9 mouse cellular contexts compared by ENCODE assay signal in genomic region chr11:50269163-50269562, GRCm38 (mm10). TPM values are rescaled to one million over a fixed set of nuclear protein-coding genes. Genes with fewer than 3 reads are reported as not detected.
DNase-seq lines count a peak whose midpoint lies in the region; ATAC-seq and TF ChIP-seq lines count a peak whose summit lies in the region.
"Had no signal": no experiment of that assay in that cellular context is flagged by ENCODE, and none has a peak within 500 bp of the region (broad histone marks: within the 10 kb centered on the region; RNA-seq: fewer than 3 reads in every experiment).

No protein-coding gene starts in this region.

- dilution Hi-C loops in CH12.LX (cut with MboI; ENCODE audit: extremely low pct_ligation_motif_present, extremely low pct_unique_long_range_greater_than_20kb, low sequenced_read_pairs), result no loop called here

- WGBS in hindbrain, embryonic 11.5 days, result 89% methylated on average over 2 of the region's 2 CpGs
- WGBS in hindbrain, embryonic 10.5 days, result 86% methylated on average over 2 of the region's 2 CpGs
- 81% methylated on average over 2 of the region's 2 CpGs for WGBS in lung, postnatal 0 days

- TF ChIP-seq CTCF in CH12.LX (conservative IDR thresholded peaks at IDR 0.05 in 1 of 2, IDR thresholded peaks at IDR 0.05 in 1 of 2; ENCODE audit: low read depth in 2 of 2, low read length in 2 of 2), result peak; percentile 54 to 78
- peak; percentile 71 for TF ChIP-seq CTCF in lung, postnatal 0 days (IDR thresholded peaks at IDR 0.05)

- 0 out of 2 replicates have a peak, but pooled peaks cover 2% of the 10 kb centered on the region for H3K79me2 ChIP-seq in CH12.LX (replicated peaks; ENCODE audit: control insufficient read depth, extremely low read depth, insufficient read depth, poor library complexity, severe bottlenecking)

- DNase-seq in hindbrain, embryonic 11.5 days (ENCODE audit: low spot score), result peak; percentile 35
- DNase-seq in hindbrain, embryonic 10.5 days (ENCODE audit: low spot score), result no peak
- peak; percentile 68 for DNase-seq in 3T3-L1 (ENCODE audit: low read depth, low spot score)
- DNase-seq in CH12.LX (ENCODE audit: extremely low read depth), result peak; percentile 54
- peak; percentile 62 for DNase-seq in lung, postnatal 0 days (ENCODE audit: low spot score)
- no peak for DNase-seq in ovary, postnatal 10 days (ENCODE audit: low spot score)
- DNase-seq in right cerebral cortex, postnatal 36 days (ENCODE audit: low spot score in 2 of 2), result no peak
- DNase-seq: adrenal gland, postnatal 25 days had no signal

- no peaks in the 10 kb centered on the region for H3K9me3 ChIP-seq in hindbrain, embryonic 11.5 days (ENCODE audit: control insufficient read depth, low read length)
- H3K9me3 ChIP-seq in hindbrain, embryonic 10.5 days, result no peaks in the 10 kb centered on the region
- H3K9me3 ChIP-seq in CH12.LX (replicated peaks; ENCODE audit: low read length), result no peaks in the 10 kb centered on the region
- H3K9me3 ChIP-seq in lung, postnatal 0 days (ENCODE audit: low read length), result no peaks in the 10 kb centered on the region

- no peak overlapping the region for H3K27ac ChIP-seq in hindbrain, embryonic 11.5 days (ENCODE audit: low read depth, low read length)
- H3K27ac ChIP-seq in hindbrain, embryonic 10.5 days, result no peak overlapping the region
- no peak overlapping the region for H3K27ac ChIP-seq in CH12.LX (ENCODE audit: insufficient read depth, low read depth)
- no peak overlapping the region for H3K27ac ChIP-seq in lung, postnatal 0 days (ENCODE audit: low read length)

- TF ChIP-seq EP300 in CH12.LX (IDR thresholded peaks at IDR 0.05; ENCODE audit: low read length), result no peak
- TF ChIP-seq EP300 in lung, postnatal 0 days (IDR thresholded peaks at IDR 0.05), result no peak

- no peak overlapping the region for H3K9ac ChIP-seq in hindbrain, embryonic 11.5 days (ENCODE audit: low read depth, low read length)
- H3K9ac ChIP-seq in CH12.LX (ENCODE audit: insufficient read depth, low read depth), result no peak overlapping the region
- H3K9ac ChIP-seq in lung, postnatal 0 days (replicated peaks; ENCODE audit: low read depth), result no peak overlapping the region

- no peak overlapping the region for H3K4me3 ChIP-seq in hindbrain, embryonic 11.5 days (ENCODE audit: low read depth, low read length)
- H3K4me3 ChIP-seq in hindbrain, embryonic 10.5 days, result no peak overlapping the region
- H3K4me3 ChIP-seq in CH12.LX (replicated peaks in 1 of 3; ENCODE audit: low read depth in 2 of 3, low read length in 2 of 3, poor library complexity in 1 of 3), result no peak overlapping the region
- H3K4me3 ChIP-seq in lung, postnatal 0 days (ENCODE audit: low read depth, low read length), result no peak overlapping the region

- no peak for TF ChIP-seq POLR2A in CH12.LX (IDR thresholded peaks at IDR 0.05; ENCODE audit: low read depth, low read length)

- H3K4me2 ChIP-seq in hindbrain, embryonic 11.5 days (replicated peaks; ENCODE audit: low read depth, low read length), result no peak overlapping the region
- no peak overlapping the region for H3K4me2 ChIP-seq in CH12.LX (ENCODE audit: insufficient read depth, low read depth, poor library complexity, severe bottlenecking)
- H3K4me2 ChIP-seq in lung, postnatal 0 days (replicated peaks; ENCODE audit: low read depth, low read length), result no peak overlapping the region

- peaks cover 17% of the 10 kb centered on the region; the same call in 1 of the 2 replicates for H3K36me3 ChIP-seq in hindbrain, embryonic 11.5 days (ENCODE audit: control insufficient read depth, insufficient read depth, low read length)
- peaks cover 56% of the 10 kb centered on the region for H3K36me3 ChIP-seq in hindbrain, embryonic 10.5 days
- H3K36me3 ChIP-seq in CH12.LX (replicated peaks in 1 of 2; ENCODE audit: control insufficient read depth in 1 of 2, insufficient read depth in 1 of 2, low read length in 1 of 2), result peaks cover 29 to 75% of the 10 kb centered on the region in 2 experiments
- H3K36me3 ChIP-seq in lung, postnatal 0 days (ENCODE audit: insufficient read depth, low read length), result peaks cover 18% of the 10 kb centered on the region

- H3K4me1 ChIP-seq in hindbrain, embryonic 11.5 days (replicated peaks; ENCODE audit: control insufficient read depth, insufficient read depth, low read length), result no peaks in the 10 kb centered on the region
- H3K4me1 ChIP-seq in hindbrain, embryonic 10.5 days (replicated peaks), result no peaks in the 10 kb centered on the region
- H3K4me1 ChIP-seq in CH12.LX (ENCODE audit: control insufficient read depth in 1 of 2, insufficient read depth in 2 of 2), result peaks cover 0 to 10% of the 10 kb centered on the region in 2 experiments; a peak in 2 of 4 replicates
- no peaks in the 10 kb centered on the region for H3K4me1 ChIP-seq in lung, postnatal 0 days (ENCODE audit: insufficient read depth, low read depth, low read length)

- no peak for ATAC-seq in hindbrain, embryonic 11.5 days (ENCODE audit: low FRiP score)
- ATAC-seq in lung, postnatal 0 days, result no peak; the same call in 1 of the 2 replicates
- ATAC-seq in frontal cortex, adult (ENCODE audit: low TSS enrichment), result no peak

- no peaks in the 10 kb centered on the region for H3K27me3 ChIP-seq in hindbrain, embryonic 11.5 days (ENCODE audit: control insufficient read depth, insufficient read depth, low read length)
- no peaks in the 10 kb centered on the region for H3K27me3 ChIP-seq in hindbrain, embryonic 10.5 days (ENCODE audit: insufficient read depth, poor library complexity, severe bottlenecking)
- no peaks in the 10 kb centered on the region for H3K27me3 ChIP-seq in CH12.LX (replicated peaks)
- H3K27me3 ChIP-seq in lung, postnatal 0 days (replicated peaks; ENCODE audit: insufficient read depth, low read length), result no peaks in the 10 kb centered on the region

- in situ Hi-C loops in CH12.LX (cut with MboI; ENCODE audit: low pct_ligation_motif_present, low pct_unique_long_range_greater_than_20kb, low sequenced_read_pairs), result no loop called here

- peak; percentile 32 for TF ChIP-seq RAD21 in CH12.LX (IDR thresholded peaks at IDR 0.05; ENCODE audit: low read depth, low read length)

TF ChIP-seq in CH12.LX, 34 proteins besides CTCF, POLR2A, EP300 and RAD21:
- TF ChIP-seq KAT2A (IDR thresholded peaks at IDR 0.05; ENCODE audit: insufficient replicate concordance, low read length), result peak; percentile 76; the same call in 1 of the 2 replicates
- TF ChIP-seq CHD1 (IDR thresholded peaks at IDR 0.05; ENCODE audit: low read depth, low read length), result no peak
- TF ChIP-seq USF2 (conservative IDR thresholded peaks at IDR 0.05; ENCODE audit: low read depth, low read length), result no peak
- TF ChIP-seq MAZ (IDR thresholded peaks at IDR 0.05; ENCODE audit: low read depth, low read length), result no peak
- TF ChIP-seq PAX5 (IDR thresholded peaks at IDR 0.05; ENCODE audit: low read length), result no peak
- no peak for TF ChIP-seq MAFK (IDR thresholded peaks at IDR 0.05; ENCODE audit: insufficient replicate concordance, low read length)
- peak; percentile 48; the same call in 1 of the 2 replicates for TF ChIP-seq MYC (IDR thresholded peaks at IDR 0.05; ENCODE audit: low read depth, low read length)
- peak; percentile 50 for TF ChIP-seq SMC3 (IDR thresholded peaks at IDR 0.05; ENCODE audit: low read depth, low read length)

RNA-seq across cellular contexts. Expression of gene Maml1, which starts 22.9 kb away (rescaled TPM):
- polyA plus RNA-seq in hindbrain, embryonic 11.5 days (2014; fragmentation: Nextera tagmentation; extraction: Ambion mirVana), result 9.2 and 10.1 TPM in 2 replicates
- polyA plus RNA-seq in hindbrain, embryonic 10.5 days (2016; fragmentation: Nextera tagmentation; extraction: Ambion mirVana), result 4.7 and 5.9 TPM in 2 replicates
- total RNA-seq in CH12.LX (2012; rRNA removed) (4.3 and 5.4 TPM in 2 replicates), CH12.LX (2014; rRNA removed) (1.3 and 2.2 TPM in 2 replicates)
- 8.4 and 9.7 TPM in 2 replicates for polyA plus RNA-seq in CH12.LX (2012; ENCODE audit: insufficient read length, low read depth)
- polyA plus RNA-seq in lung, postnatal 0 days (2015; fragmentation: Nextera tagmentation; extraction: Ambion mirVana), result 5.2 and 6.2 TPM in 2 replicates

RNA-seq across cellular contexts. Expression of gene Ltc4s, which starts 30.7 kb away (rescaled TPM):
- 0.94 and 1.3 TPM in 2 replicates for polyA plus RNA-seq in hindbrain, embryonic 11.5 days (2014; fragmentation: Nextera tagmentation; extraction: Ambion mirVana)
- polyA plus RNA-seq in hindbrain, embryonic 10.5 days (2016; fragmentation: Nextera tagmentation; extraction: Ambion mirVana), result 1.4 and 1.8 TPM in 2 replicates
- total RNA-seq in CH12.LX (2012; rRNA removed) (1.1 and 1.4 TPM in 2 replicates), CH12.LX (2014; rRNA removed) (0.47 TPM in 1 of 2 replicates, not detected in the other)
- polyA plus RNA-seq in CH12.LX (2012; ENCODE audit: insufficient read length, low read depth), result 2.0 and 3.1 TPM in 2 replicates
- 21.8 and 21.9 TPM in 2 replicates for polyA plus RNA-seq in lung, postnatal 0 days (2015; fragmentation: Nextera tagmentation; extraction: Ambion mirVana)

RNA-seq across cellular contexts. Expression of gene Canx, which starts 56.3 kb away (rescaled TPM):
- 242 and 267 TPM in 2 replicates for polyA plus RNA-seq in hindbrain, embryonic 11.5 days (2014; fragmentation: Nextera tagmentation; extraction: Ambion mirVana)
- 242 and 331 TPM in 2 replicates for polyA plus RNA-seq in hindbrain, embryonic 10.5 days (2016; fragmentation: Nextera tagmentation; extraction: Ambion mirVana)
- total RNA-seq in CH12.LX (2012; rRNA removed), result 575 and 628 TPM in 2 replicates
- 627 and 662 TPM in 2 replicates for total RNA-seq in CH12.LX (2014; rRNA removed)
- 607 and 650 TPM in 2 replicates for polyA plus RNA-seq in CH12.LX (2012; ENCODE audit: insufficient read length, low read depth)
- polyA plus RNA-seq in lung, postnatal 0 days (2015; fragmentation: Nextera tagmentation; extraction: Ambion mirVana), result 168 and 186 TPM in 2 replicates

RNA-seq across cellular contexts. Expression of gene Mgat4b, which starts 58.5 kb away (rescaled TPM):
- polyA plus RNA-seq in hindbrain, embryonic 11.5 days (2014; fragmentation: Nextera tagmentation; extraction: Ambion mirVana), result 17.9 and 19.6 TPM in 2 replicates
- 21.5 and 29.9 TPM in 2 replicates for polyA plus RNA-seq in hindbrain, embryonic 10.5 days (2016; fragmentation: Nextera tagmentation; extraction: Ambion mirVana)
- 12.8 and 16.2 TPM in 2 replicates for total RNA-seq in CH12.LX (2012; rRNA removed)
- 4.2 and 4.6 TPM in 2 replicates for total RNA-seq in CH12.LX (2014; rRNA removed)
- 27.2 and 27.4 TPM in 2 replicates for polyA plus RNA-seq in CH12.LX (2012; ENCODE audit: insufficient read length, low read depth)
- 43.4 and 44.4 TPM in 2 replicates for polyA plus RNA-seq in lung, postnatal 0 days (2015; fragmentation: Nextera tagmentation; extraction: Ambion mirVana)

RNA-seq across cellular contexts. Expression of gene Sqstm1, which starts 58.5 kb away (rescaled TPM):
- 165 and 188 TPM in 2 replicates for polyA plus RNA-seq in hindbrain, embryonic 11.5 days (2014; fragmentation: Nextera tagmentation; extraction: Ambion mirVana)
- 147 and 210 TPM in 2 replicates for polyA plus RNA-seq in hindbrain, embryonic 10.5 days (2016; fragmentation: Nextera tagmentation; extraction: Ambion mirVana)
- 311 and 456 TPM in 2 replicates for total RNA-seq in CH12.LX (2012; rRNA removed)
- total RNA-seq in CH12.LX (2014; rRNA removed), result 198 and 202 TPM in 2 replicates
- 579 and 599 TPM in 2 replicates for polyA plus RNA-seq in CH12.LX (2012; ENCODE audit: insufficient read length, low read depth)
- 405 and 426 TPM in 2 replicates for polyA plus RNA-seq in lung, postnatal 0 days (2015; fragmentation: Nextera tagmentation; extraction: Ambion mirVana)

Comparison
In these comparisons a context has a peak if more than half of its experiments do, and no peak if none do; other contexts are left out.
1. DNase-seq: peak in hindbrain, embryonic 11.5 days (single experiment), 3T3-L1 (single experiment), CH12.LX (single experiment) and lung, postnatal 0 days (single experiment); none in hindbrain, embryonic 10.5 days (single experiment), ovary, postnatal 10 days (single experiment) and right cerebral cortex, postnatal 36 days (0 of 2).